Mouse (Mus musculus) bone marrow, adult 2 months (tissue): Measurements from ENCODE around the gene Ctbp2.

Experiments used
- CTCF ChIP-seq: fragments of 200-500 bp; IDR thresholded peaks from 2 replicates; pipeline ENCODE4 v1.5.1; 2011; ENCODE audit warnings: low read length, control low read depth; ENCODE audit not compliant: control insufficient read depth, insufficient read depth
- POLR2A ChIP-seq: fragments of 200-500 bp; IDR thresholded peaks from 2 replicates; pipeline ENCODE4 v1.6.1; 2011; ENCODE audit warnings: low read depth, mild to moderate bottlenecking, control low read depth, low read length, borderline replicate concordance; ENCODE audit not compliant: control insufficient read depth

DNA sequence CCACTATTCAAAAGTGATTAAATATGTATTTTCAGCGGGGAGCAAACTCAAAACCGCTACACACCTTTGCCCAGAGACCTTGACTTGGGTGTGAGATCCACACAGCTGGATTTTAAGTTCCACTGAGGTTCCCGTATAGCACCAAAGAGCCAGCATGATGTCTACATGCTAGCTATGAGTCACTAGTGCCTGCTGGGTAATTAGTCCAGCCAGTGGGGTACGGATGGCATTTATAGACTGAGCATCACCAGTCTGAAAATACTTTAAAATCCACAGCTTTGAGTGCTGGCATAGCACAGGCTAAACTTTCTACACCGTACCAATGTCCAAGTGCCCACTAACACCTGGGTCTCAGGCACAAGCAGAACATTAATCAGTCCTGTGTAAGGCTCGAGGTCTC lies 24.0 kb downstream of the Ctbp2 start:
- TF ChIP-seq CTCF (no peak), POLR2A (no peak)
